Mouse (Mus musculus) layer of hippocampus, adult 8-10 months (tissue): ENCODE results near the gene Atp7b. TPM values are rescaled to one million over a fixed set of nuclear protein-coding genes. Genes with fewer than 3 reads are reported as not detected.

Source experiments
- DNase-seq, 2 experiments: peaks; one replicate each; pipeline ENCODE4 v3.0.0; 2022; ENCODE audit warnings: low spot score in 2 of 2
- total RNA-seq, 4 experiments: library from RNA; stranded (reverse); gene quantifications; 2 replicates each; pipeline ENCODE4 v1.2.4; 2022

Atp7b gene
- 1 to 10 TPM; 2.2 to 3.4 (median 2.7) TPM for total RNA-seq

- DNase-seq = peak in 1 of 2 experiments; percentile 23
Observed at GRCm38 (mm10) chr8:22059821-22060445, at the start of gene Atp7b. Gene Atp7b (minus strand): TSS chr8:22060305.

GRCm38 (mm10) chr8:22107020-22107419 lies 46.9 kb upstream of the Atp7b start:
- no peak for DNase-seq

GRCm38 (mm10) chr8:22091568-22091967 lies 31.5 kb upstream of the Atp7b start:
- no peak for DNase-seq

- DNase-seq = no peak
Observed at GRCm38 (mm10) chr8:22089226-22089625, 29.1 kb upstream of the Atp7b start.

GRCm38 (mm10) chr8:22079313-22080007 lies 19.4 kb upstream of the Atp7b start:
- no peak for DNase-seq

GRCm38 (mm10) chr8:22061126-22061525 lies 1.0 kb upstream of the Atp7b start:
- no peak for DNase-seq

GRCm38 (mm10) chr8:22060446-22060889 lies 363 bp upstream of the Atp7b start, which contains the start of gene Alg11:
Gene Alg11 (plus strand): TSS chr8:22060721.
- DNase-seq = peak; percentile 96 to 98

- no peak for DNase-seq
Observed at GRCm38 (mm10) chr8:22059153-22059738, 859 bp downstream of the Atp7b start.

- DNase-seq = no peak
Observed at GRCm38 (mm10) chr8:22058368-22058767, 1.7 kb downstream of the Atp7b start.

GRCm38 (mm10) chr8:22056850-22057249 lies 3.3 kb downstream of the Atp7b start:
- DNase-seq = no peak

- no peak for DNase-seq
Observed at GRCm38 (mm10) chr8:22055492-22055877, 4.6 kb downstream of the Atp7b start.

- DNase-seq = no peak
Observed at GRCm38 (mm10) chr8:22054674-22055491, 5.2 kb downstream of the Atp7b start.

GRCm38 (mm10) chr8:22047699-22048464 lies 12.2 kb downstream of the Atp7b start:
- peak in 1 of 2 experiments; percentile 16 for DNase-seq

- no peak for DNase-seq
Observed at GRCm38 (mm10) chr8:22043706-22044105, 16.4 kb downstream of the Atp7b start.

GRCm38 (mm10) chr8:22042515-22042914 lies 17.6 kb downstream of the Atp7b start:
- DNase-seq = no peak

GRCm38 (mm10) chr8:22040153-22040509 lies 20.0 kb downstream of the Atp7b start:
- DNase-seq = no peak

GRCm38 (mm10) chr8:22039468-22040152 lies 20.5 kb downstream of the Atp7b start:
- DNase-seq = no peak

GRCm38 (mm10) chr8:22037022-22037421 lies 23.1 kb downstream of the Atp7b start:
- DNase-seq = no peak

- no peak for DNase-seq
Observed at GRCm38 (mm10) chr8:22036137-22036536, 24.0 kb downstream of the Atp7b start.

- DNase-seq = no peak
Observed at GRCm38 (mm10) chr8:22030990-22031389, 29.1 kb downstream of the Atp7b start.
